Mouse (Mus musculus) ES-E14 (cell line): Measurements from ENCODE around the gene Olfr549. TPM values are rescaled to one million over a fixed set of nuclear protein-coding genes. Genes with fewer than 3 reads are reported as not detected.

Experiments used
- DNase-seq: peaks from one replicate; pipeline ENCODE4 v3.0.0-alpha.2; 2013; ENCODE audit warnings: low read depth, low spot score
- H3K27ac ChIP-seq: 2 replicates; pipeline ENCODE4 v1.5.1; 2012; ENCODE audit warnings: low read depth, mild to moderate bottlenecking, low read length, moderate library complexity, mixed read lengths; ENCODE audit not compliant: poor library complexity, insufficient read depth, severe bottlenecking
- H3K36me3 ChIP-seq: 2 replicates; pipeline ENCODE4 v1.6.1; 2012; ENCODE audit warnings: mild to moderate bottlenecking, low read length, moderate library complexity, mixed read lengths; ENCODE audit not compliant: control insufficient read depth, poor library complexity, insufficient read depth, severe bottlenecking
- H3K4me1 ChIP-seq, 2 experiments: fragments of 150-350 bp in 1 of 2; sonication (generic) in 1 of 2; 2 replicates each; pipeline ENCODE4 v1.6.1; 2012; ENCODE audit warnings: low read length in 2 of 2, mild to moderate bottlenecking in 1 of 2, mixed read lengths in 1 of 2; ENCODE audit not compliant: control insufficient read depth in 2 of 2, insufficient read depth in 2 of 2, poor library complexity in 1 of 2
- H3K4me3 ChIP-seq, 2 experiments: fragments of 150-350 bp in 1 of 2; sonication (generic) in 1 of 2; 2 replicates each; pipeline ENCODE4 v1.5.1; 2012; ENCODE audit warnings: low read length in 2 of 2, low read depth in 1 of 2, mild to moderate bottlenecking in 1 of 2, mixed read lengths in 1 of 2; ENCODE audit not compliant: insufficient read depth in 1 of 2, poor library complexity in 1 of 2, severe bottlenecking in 1 of 2
- H3K9ac ChIP-seq: 2 replicates; pipeline ENCODE4 v1.6.1; 2012; ENCODE audit warnings: low read depth, mild to moderate bottlenecking, low read length, mixed read lengths; ENCODE audit not compliant: poor library complexity, insufficient read depth, severe bottlenecking
- H3K9me3 ChIP-seq: fragments of 150-350 bp; sonication (generic); 2 replicates; pipeline ENCODE4 v1.6.1; 2012; ENCODE audit warnings: low read depth, mild to moderate bottlenecking, low read length; ENCODE audit not compliant: control insufficient read depth, insufficient read depth
- CHD2 ChIP-seq: IDR thresholded peaks from 2 replicates; pipeline ENCODE4 v1.6.1; 2014; ENCODE audit warnings: mild to moderate bottlenecking, low read depth, low read length, inconsistent platforms
- HCFC1 ChIP-seq: IDR thresholded peaks from 2 replicates; pipeline ENCODE4 v1.6.1; 2012; ENCODE audit warnings: low read length, inconsistent platforms, borderline replicate concordance; ENCODE audit not compliant: insufficient read depth
- MAFK ChIP-seq: IDR thresholded peaks from 2 replicates; pipeline ENCODE4 v1.6.1; 2014; ENCODE audit warnings: mild to moderate bottlenecking, low read depth, low read length, inconsistent platforms; ENCODE audit not compliant: insufficient read depth
- ZC3H11A ChIP-seq: IDR thresholded peaks from 2 replicates; pipeline ENCODE4 v1.6.1; 2012; ENCODE audit warnings: low read depth, mild to moderate bottlenecking, inconsistent platforms, low read length, borderline replicate concordance
- ZNF384 ChIP-seq: IDR thresholded peaks from 2 replicates; pipeline ENCODE4 v1.6.1; 2012; ENCODE audit warnings: low read depth, low read length, inconsistent platforms
- in situ Hi-C, 2 experiments: fragments of 600-800 bp; cut with MboI; formaldehyde crosslinking; loops; one replicate each; pipeline ENCODE4 v1.15.1; 2025; ENCODE audit warnings: low sequenced_read_pairs in 2 of 2, inconsistent platforms in 1 of 2; ENCODE audit not compliant: unreplicated experiment in 2 of 2
- total RNA-seq: library from RNA; depleted of rRNA; stranded (reverse); fragments of 300-350 nt; gene quantifications from 2 replicates; pipeline ENCODE4 v1.2.3, GENCODE M21; 2012; rRNA removed

Olfr549 gene
- total RNA-seq, result not detected in 2 replicates

GRCm38 (mm10) chr7:102549570-102549969 is at the start of gene Olfr549:
Olfr549 (plus strand) TSS chr7:102549870.
- H3K4me1 ChIP-seq, result no peaks in the 10 kb centered on the region
- DNase-seq, result no peak
- H3K27ac ChIP-seq, result no peak within 1 kb of the TSS
- TF ChIP-seq MAFK (no peak), HCFC1 (no peak), CHD2 (no peak), ZNF384 (no peak), ZC3H11A (no peak)
- no peaks in the 10 kb centered on the region for H3K9me3 ChIP-seq
- in situ Hi-C loops, result no loop called here
- no peak within 1 kb of the TSS for H3K4me3 ChIP-seq
- no peaks in the 10 kb centered on the region for H3K36me3 ChIP-seq
- H3K9ac ChIP-seq, result no peak within 1 kb of the TSS

- no peak overlapping the region for H3K9ac ChIP-seq
- no peak for TF ChIP-seq ZC3H11A
- TF ChIP-seq CHD2, result no peak
- TF ChIP-seq HCFC1, result no peak
- no peak for TF ChIP-seq ZNF384
- no peak for TF ChIP-seq MAFK
- in situ Hi-C loops, result loop anchor here (10.0 to 25.0 kb wide), 3 partner anchors 410 to 610 kb away; partner anchors contain the start of genes Olfr571 (in 2 of the 2) and Olfr572 (in 1 of the 2)
Observed at GRCm38 (mm10) chr7:102501986-102502385, 47.7 kb upstream of the Olfr549 start.

GRCm38 (mm10) chr7:102506848-102507247 is 42.8 kb upstream of the Olfr549 start:
- in situ Hi-C loops, result loop anchor here (10.0 to 25.0 kb wide), 3 partner anchors 405 to 605 kb away; partner anchors contain the start of genes Olfr571 (in 2 of the 2) and Olfr572 (in 1 of the 2)

More at GRCm38 (mm10) chr7:102501986-102502385, 47.7 kb upstream of the Olfr549 start:
- Histone ChIP-seq H3K36me3 (no peaks in the 10 kb centered on the region), H3K4me1 (no peaks in the 10 kb centered on the region), H3K4me3 (no peak overlapping the region), H3K27ac (no peak overlapping the region), H3K9me3 (no peaks in the 10 kb centered on the region)
- no peak for DNase-seq

DNA sequence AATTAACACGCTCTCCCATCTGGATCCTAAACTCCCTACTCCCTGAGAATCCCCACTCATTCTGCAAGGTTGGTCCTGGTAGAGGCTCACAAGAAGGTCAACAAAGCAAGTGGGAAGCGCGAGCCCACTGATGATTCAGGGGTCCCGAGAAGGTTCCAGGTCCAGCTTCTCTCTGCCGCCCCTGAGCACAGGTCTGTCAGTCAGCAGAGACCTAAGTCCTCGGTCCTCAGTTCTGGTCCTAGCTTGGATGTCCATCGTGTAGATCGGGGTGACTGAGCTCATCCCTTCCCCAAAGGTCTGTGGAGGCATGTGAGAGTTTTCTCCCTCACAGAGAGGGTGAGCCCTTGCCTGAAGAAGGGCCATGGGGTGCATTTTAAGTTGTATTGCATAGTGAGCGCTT is 41.6 kb upstream of the Olfr549 start:
- no peaks in the 10 kb centered on the region for H3K36me3 ChIP-seq
- no peak overlapping the region for H3K9ac ChIP-seq
- in situ Hi-C loops, result loop anchor here (10.0 to 25.0 kb wide), 3 partner anchors 404 to 604 kb away; partner anchors contain the start of genes Olfr571 (in 2 of the 2) and Olfr572 (in 1 of the 2)
- H3K4me1 ChIP-seq, result peaks cover 0 to 3% of the 10 kb centered on the region in 2 experiments; a peak in 1 of 4 replicates
- no peak for DNase-seq
- no peak overlapping the region for H3K27ac ChIP-seq
- TF ChIP-seq HCFC1 (no peak), MAFK (no peak), CHD2 (no peak), ZNF384 (no peak), ZC3H11A (no peak)
- no peak overlapping the region for H3K4me3 ChIP-seq
- H3K9me3 ChIP-seq, result no peaks in the 10 kb centered on the region

More at GRCm38 (mm10) chr7:102506848-102507247, 42.8 kb upstream of the Olfr549 start:
- Histone ChIP-seq H3K9ac (no peak overlapping the region), H3K27ac (no peak overlapping the region), H3K9me3 (no peaks in the 10 kb centered on the region), H3K4me3 (no peak overlapping the region), H3K36me3 (no peaks in the 10 kb centered on the region), H3K4me1 (no peaks in the 10 kb centered on the region)
- peak; percentile 79 for DNase-seq
- TF ChIP-seq MAFK (no peak), ZC3H11A (peak; percentile 82; the same call in 1 of the 2 replicates)

- H3K36me3 ChIP-seq, result no peaks in the 10 kb centered on the region
- H3K9ac ChIP-seq, result no peak overlapping the region
- no peaks in the 10 kb centered on the region for H3K9me3 ChIP-seq
- no peak for DNase-seq
- in situ Hi-C loops, result loop anchor here (10.0 to 25.0 kb wide), 3 partner anchors 404 to 604 kb away; partner anchors contain the start of genes Olfr571 (in 2 of the 2) and Olfr572 (in 1 of the 2)
- no peak overlapping the region for H3K27ac ChIP-seq
- TF ChIP-seq ZC3H11A (no peak), MAFK (no peak), ZNF384 (no peak)
- peaks cover 0 to 3% of the 10 kb centered on the region in 2 experiments; a peak in 1 of 4 replicates for H3K4me1 ChIP-seq
- no peak overlapping the region for H3K4me3 ChIP-seq
Observed at GRCm38 (mm10) chr7:102508666-102509065, 41.0 kb upstream of the Olfr549 start.
